Mouse (Mus musculus): ENCODE measurements at regions not wholly inside any gene's neighbourhood (a gene's known extent, or its start where the extent isn't known, plus 50 kb on each side); places are given as distances from the start of the nearest gene placed in this dataset.

DNA sequence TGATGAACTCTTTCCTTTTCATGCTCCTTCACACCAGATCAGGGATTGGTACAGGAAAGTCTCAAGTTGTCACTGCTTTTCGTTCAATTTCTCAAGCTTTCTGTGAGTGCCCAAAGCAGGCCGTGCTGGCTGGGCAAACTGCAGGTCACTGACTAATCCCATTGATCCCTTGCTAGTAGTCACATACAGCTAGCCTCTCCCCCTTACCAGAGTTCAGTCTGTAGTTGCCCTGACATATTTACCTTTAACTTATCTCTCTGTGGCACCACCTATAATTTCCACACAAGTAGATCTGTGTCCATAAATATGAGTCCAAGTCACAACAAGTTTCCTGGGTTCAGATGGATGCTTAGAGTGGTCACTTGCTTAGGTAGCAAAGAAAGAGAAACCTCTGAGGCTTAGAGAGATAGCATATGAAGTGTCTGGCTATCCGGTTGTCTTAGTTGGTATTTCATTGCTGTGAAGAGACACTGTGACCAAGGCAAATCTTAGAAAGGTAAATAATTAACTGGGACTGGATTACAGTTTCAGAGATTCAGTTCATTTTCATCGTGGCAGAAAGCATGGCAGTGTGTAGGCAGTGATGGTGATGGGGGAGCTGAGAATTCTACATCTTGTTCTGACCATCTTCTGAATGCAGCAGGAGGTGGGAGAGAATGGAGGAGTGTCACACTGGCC is 362.8 kb upstream of the Pcsk5 start:
- Histone ChIP-seq H3K9ac (replicated peaks; ENCODE audit: low read depth, low read length) (no peak overlapping the region), H3K4me2 (ENCODE audit: low read length) (no peak overlapping the region), H3K4me1 (replicated peaks; ENCODE audit: control insufficient read depth, insufficient read depth, low read length) (no peaks in the 10 kb centered on the region), H3K9me3 (ENCODE audit: control insufficient read depth, low read length) (no peaks in the 10 kb centered on the region), H3K27me3 (replicated peaks; ENCODE audit: control insufficient read depth, insufficient read depth, low read length) (no peaks in the 10 kb centered on the region), H3K27ac (ENCODE audit: low read length) (no peak overlapping the region), H3K36me3 (ENCODE audit: control insufficient read depth, insufficient read depth) (no peaks in the 10 kb centered on the region), H3K4me3 (replicated peaks; ENCODE audit: low read length) (no peak overlapping the region)
- WGBS = 79% methylated on average over 4 of the region's 4 CpGs
- ATAC-seq = no peak

DNA sequence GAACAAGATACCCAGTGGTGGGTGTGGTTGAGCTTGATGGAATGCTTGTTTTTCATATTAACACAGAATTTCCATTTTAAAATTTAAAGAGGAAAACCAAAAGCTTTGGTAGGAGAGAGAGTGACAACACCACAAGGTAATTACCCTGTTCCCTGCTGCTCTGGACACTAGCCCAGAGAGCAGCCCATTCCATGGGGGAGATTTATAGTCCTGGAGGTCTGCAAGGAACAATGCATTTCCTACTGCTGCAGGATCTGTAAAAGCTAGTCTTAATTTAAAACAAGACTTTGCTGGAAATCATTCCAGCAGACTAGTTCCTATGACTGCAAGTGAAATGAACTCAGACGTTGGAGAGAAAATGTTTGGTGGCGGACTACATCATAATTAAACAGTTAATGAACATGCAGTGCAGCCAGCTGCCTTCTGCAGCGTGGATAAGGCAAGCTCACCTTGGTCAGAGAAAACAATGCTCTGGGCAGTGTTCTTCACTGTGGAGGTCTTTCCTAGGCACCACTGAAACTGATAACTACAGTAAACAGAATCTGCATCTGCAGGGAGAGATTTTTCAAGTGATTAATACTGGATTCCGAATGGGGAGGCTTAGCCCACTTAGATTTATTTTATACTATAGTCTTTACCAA is 351.8 kb upstream of the Pcsk5 start:
- Histone ChIP-seq H3K27ac (ENCODE audit: low read length) (no peak overlapping the region), H3K4me3 (replicated peaks; ENCODE audit: low read length) (no peak overlapping the region), H3K9ac (replicated peaks; ENCODE audit: low read depth, low read length) (no peak overlapping the region), H3K9me3 (ENCODE audit: control insufficient read depth, low read length) (no peaks in the 10 kb centered on the region), H3K27me3 (replicated peaks; ENCODE audit: control insufficient read depth, insufficient read depth, low read length) (no peaks in the 10 kb centered on the region), H3K4me1 (replicated peaks; ENCODE audit: control insufficient read depth, insufficient read depth, low read length) (no peaks in the 10 kb centered on the region; the same call in 1 of the 2 replicates), H3K36me3 (ENCODE audit: control insufficient read depth, insufficient read depth) (no peaks in the 10 kb centered on the region), H3K4me2 (ENCODE audit: low read length) (no peak overlapping the region)
- 26% methylated on average over 4 of the region's 4 CpGs for WGBS
- no peak for ATAC-seq

DNA sequence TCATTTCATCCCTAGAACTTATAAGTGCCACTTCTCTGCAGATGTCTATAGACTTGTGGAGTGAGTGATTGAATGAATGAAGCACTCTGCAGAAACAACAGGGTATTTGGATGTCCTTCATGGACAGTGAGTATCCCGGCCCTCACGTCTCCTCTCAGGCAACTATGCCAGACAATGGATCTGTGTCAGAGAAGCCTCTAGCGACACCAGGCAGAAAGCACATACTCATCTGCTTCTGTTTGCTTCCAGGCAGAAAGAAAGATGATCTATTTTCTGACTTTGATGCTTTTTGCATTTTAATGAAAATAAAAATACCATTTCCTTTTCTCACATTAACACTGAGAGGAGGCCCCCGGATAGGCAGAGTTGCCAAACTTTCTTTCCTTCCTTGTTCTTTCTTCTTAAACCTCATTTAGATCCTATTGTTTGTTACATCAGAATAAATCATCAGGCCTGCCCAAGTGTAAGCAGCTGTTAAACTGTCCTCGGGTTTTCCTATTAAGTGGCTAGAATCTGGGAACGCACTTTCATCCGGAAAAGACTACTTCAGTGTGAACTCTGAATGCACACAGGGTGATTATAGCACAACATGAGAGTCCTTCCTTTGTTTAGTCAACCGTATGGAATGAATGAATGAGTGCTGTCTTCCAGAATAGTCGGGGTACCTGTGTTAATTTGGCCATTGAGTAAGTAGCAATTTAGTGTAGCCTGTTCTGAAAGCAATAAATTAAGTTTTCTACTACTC is 350.9 kb upstream of the Pcsk5 start:
- Histone ChIP-seq H3K27me3 (replicated peaks; ENCODE audit: control insufficient read depth, insufficient read depth, low read length) (no peaks in the 10 kb centered on the region), H3K4me2 (ENCODE audit: low read length) (no peak overlapping the region), H3K36me3 (ENCODE audit: control insufficient read depth, insufficient read depth) (no peaks in the 10 kb centered on the region), H3K4me3 (replicated peaks; ENCODE audit: low read length) (no peak overlapping the region), H3K4me1 (replicated peaks; ENCODE audit: control insufficient read depth, insufficient read depth, low read length) (no peaks in the 10 kb centered on the region; the same call in 1 of the 2 replicates), H3K27ac (ENCODE audit: low read length) (no peak overlapping the region), H3K9me3 (ENCODE audit: control insufficient read depth, low read length) (no peaks in the 10 kb centered on the region), H3K9ac (replicated peaks; ENCODE audit: low read depth, low read length) (no peak overlapping the region)
- ATAC-seq = no peak
- 19% methylated on average over 9 of the region's 9 CpGs for WGBS

DNA sequence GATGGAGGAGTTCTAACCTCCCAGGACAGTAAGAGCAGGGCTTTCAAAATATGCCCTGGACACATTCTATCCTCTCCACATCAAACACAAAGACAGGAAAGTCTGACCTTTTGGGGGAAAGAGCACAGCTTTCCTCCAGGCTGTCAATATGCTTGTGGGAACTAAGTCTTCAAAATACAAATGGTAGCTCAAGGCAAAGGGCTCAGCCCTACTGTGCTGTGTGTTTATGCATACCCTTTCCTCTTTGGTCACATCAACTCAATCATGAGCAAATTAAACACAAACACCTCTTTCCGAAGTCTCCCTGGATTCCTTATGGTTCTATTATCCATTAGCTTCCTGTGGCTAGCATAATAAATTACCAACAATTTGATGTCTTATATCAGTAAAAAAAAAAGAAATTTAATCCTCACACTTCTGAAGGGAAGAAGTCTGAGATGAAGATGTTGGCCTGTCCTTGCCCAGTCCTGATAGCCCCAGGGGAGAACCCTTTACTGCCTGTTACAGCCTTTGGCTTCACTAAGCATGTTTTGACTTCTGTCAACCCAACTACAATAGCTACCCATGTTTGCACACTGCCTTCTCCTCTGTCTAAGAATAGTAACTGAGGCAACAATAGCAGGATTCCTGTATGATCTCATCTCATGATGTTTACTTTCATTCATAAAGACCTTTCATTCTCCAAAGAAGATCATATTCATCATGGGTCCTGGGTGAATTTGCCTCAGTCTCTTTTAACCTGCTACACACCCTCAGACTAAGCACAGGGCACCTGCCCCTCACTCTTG is 348.5 kb upstream of the Pcsk5 start:
- H3K27me3 ChIP-seq (replicated peaks; ENCODE audit: control insufficient read depth, insufficient read depth, low read length) = no peaks in the 10 kb centered on the region
- WGBS = 82% methylated on average over 1 of the region's 1 CpGs
- ATAC-seq = no peak

DNA sequence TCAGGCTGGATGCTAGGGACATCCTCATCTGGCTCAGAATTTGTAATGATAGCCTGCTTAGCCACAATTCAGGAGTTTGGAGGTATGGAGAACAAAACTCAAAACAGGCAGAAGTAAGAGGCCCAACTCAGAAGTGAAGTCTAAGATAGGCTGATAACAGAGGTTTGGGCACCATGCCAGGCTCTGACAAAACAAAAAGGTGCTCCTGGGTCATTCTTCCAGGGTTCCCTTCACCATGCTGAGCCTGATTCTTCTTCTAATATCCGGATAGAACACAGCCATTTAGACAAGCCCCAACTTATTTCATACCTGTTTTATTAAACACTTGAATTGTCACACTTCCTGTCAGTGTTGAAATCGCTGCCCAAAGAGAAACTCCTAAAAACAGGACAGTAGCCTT is 347.8 kb upstream of the Pcsk5 start:
- Histone ChIP-seq H3K4me1 (replicated peaks; ENCODE audit: control insufficient read depth, insufficient read depth, low read length) (no peaks in the 10 kb centered on the region; the same call in 1 of the 2 replicates), H3K27me3 (replicated peaks; ENCODE audit: control insufficient read depth, insufficient read depth, low read length) (no peaks in the 10 kb centered on the region), H3K9ac (replicated peaks; ENCODE audit: low read depth, low read length) (no peak overlapping the region), H3K27ac (ENCODE audit: low read length) (no peak overlapping the region), H3K4me2 (ENCODE audit: low read length) (no peak overlapping the region), H3K4me3 (replicated peaks; ENCODE audit: low read length) (no peak overlapping the region), H3K9me3 (ENCODE audit: control insufficient read depth, low read length) (no peaks in the 10 kb centered on the region), H3K36me3 (ENCODE audit: control insufficient read depth, insufficient read depth) (no peaks in the 10 kb centered on the region)
- 83% methylated on average over 2 of the region's 2 CpGs for WGBS
- no peak for ATAC-seq

More for the DNA sequence above, 348.5 kb upstream of the Pcsk5 start:
- Histone ChIP-seq H3K36me3 (ENCODE audit: control insufficient read depth, insufficient read depth) (no peaks in the 10 kb centered on the region), H3K9ac (replicated peaks; ENCODE audit: low read depth, low read length) (no peak overlapping the region), H3K4me2 (ENCODE audit: low read length) (no peak overlapping the region), H3K4me1 (replicated peaks; ENCODE audit: control insufficient read depth, insufficient read depth, low read length) (no peaks in the 10 kb centered on the region; the same call in 1 of the 2 replicates), H3K4me3 (replicated peaks; ENCODE audit: low read length) (no peak overlapping the region), H3K27ac (ENCODE audit: low read length) (no peak overlapping the region), H3K9me3 (ENCODE audit: control insufficient read depth, low read length) (no peaks in the 10 kb centered on the region)

DNA sequence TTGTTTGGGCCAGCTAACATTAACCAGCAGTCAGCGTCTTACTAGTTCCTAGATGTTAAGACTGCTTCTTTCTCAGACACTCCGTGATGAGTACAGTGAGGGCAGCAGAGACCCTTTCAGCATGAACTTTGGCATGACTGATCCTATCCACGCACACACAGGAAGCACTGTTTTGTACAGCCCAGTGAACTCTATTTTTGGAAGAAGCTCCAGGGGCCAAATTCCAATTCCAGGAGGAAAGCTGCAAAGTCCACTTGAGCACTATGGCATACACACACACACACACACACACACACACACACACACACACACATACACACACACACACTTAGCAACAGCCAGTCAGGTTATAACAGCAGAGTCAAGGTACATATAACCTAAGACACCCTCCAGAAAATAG is 338.8 kb upstream of the Pcsk5 start:
- Histone ChIP-seq H3K4me1 (replicated peaks; ENCODE audit: control insufficient read depth, insufficient read depth, low read length) (no peaks in the 10 kb centered on the region), H3K9me3 (ENCODE audit: control insufficient read depth, low read length) (no peaks in the 10 kb centered on the region), H3K4me2 (ENCODE audit: low read length) (no peak overlapping the region), H3K4me3 (replicated peaks; ENCODE audit: low read length) (no peak overlapping the region), H3K9ac (replicated peaks; ENCODE audit: low read depth, low read length) (no peak overlapping the region), H3K27ac (ENCODE audit: low read length) (no peak overlapping the region), H3K27me3 (replicated peaks; ENCODE audit: control insufficient read depth, insufficient read depth, low read length) (no peaks in the 10 kb centered on the region), H3K36me3 (ENCODE audit: control insufficient read depth, insufficient read depth) (no peaks in the 10 kb centered on the region)
- 80% methylated on average over 3 of the region's 3 CpGs for WGBS
- no peak for ATAC-seq

DNA sequence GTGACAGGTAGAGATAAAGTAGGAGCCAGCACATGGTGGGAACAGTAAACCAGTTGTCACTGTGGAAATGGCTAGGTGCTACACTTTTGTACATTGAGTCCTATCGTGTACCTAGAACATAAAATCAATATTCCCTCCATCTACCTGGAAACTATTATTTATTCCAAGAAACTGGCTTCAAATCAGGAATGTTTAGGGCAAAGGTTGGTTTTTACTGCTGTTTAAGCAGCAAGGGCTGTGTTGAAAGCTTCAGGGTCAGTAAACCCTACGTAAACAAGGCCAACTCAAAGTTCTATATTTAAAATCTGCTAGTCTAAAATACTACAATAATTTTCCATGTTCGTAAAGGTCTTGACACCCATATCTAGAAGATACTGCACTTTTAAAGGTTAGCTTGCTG is 309.1 kb upstream of the Pcsk5 start:
- no peak for ATAC-seq
- no peaks in the 10 kb centered on the region for H3K4me1 ChIP-seq (replicated peaks; ENCODE audit: control insufficient read depth, insufficient read depth, low read length)
- H3K9ac ChIP-seq (replicated peaks; ENCODE audit: low read depth, low read length) = no peak overlapping the region
- no peaks in the 10 kb centered on the region for H3K27me3 ChIP-seq (replicated peaks; ENCODE audit: control insufficient read depth, insufficient read depth, low read length)
- no peak overlapping the region for H3K27ac ChIP-seq (ENCODE audit: low read length)
- WGBS = 94% methylated on average over 3 of the region's 3 CpGs
- H3K36me3 ChIP-seq (ENCODE audit: control insufficient read depth, insufficient read depth) = no peaks in the 10 kb centered on the region
- no peaks in the 10 kb centered on the region for H3K9me3 ChIP-seq (ENCODE audit: control insufficient read depth, low read length)
- no peak overlapping the region for H3K4me2 ChIP-seq (ENCODE audit: low read length)
- no peak overlapping the region for H3K4me3 ChIP-seq (replicated peaks; ENCODE audit: low read length)

DNA sequence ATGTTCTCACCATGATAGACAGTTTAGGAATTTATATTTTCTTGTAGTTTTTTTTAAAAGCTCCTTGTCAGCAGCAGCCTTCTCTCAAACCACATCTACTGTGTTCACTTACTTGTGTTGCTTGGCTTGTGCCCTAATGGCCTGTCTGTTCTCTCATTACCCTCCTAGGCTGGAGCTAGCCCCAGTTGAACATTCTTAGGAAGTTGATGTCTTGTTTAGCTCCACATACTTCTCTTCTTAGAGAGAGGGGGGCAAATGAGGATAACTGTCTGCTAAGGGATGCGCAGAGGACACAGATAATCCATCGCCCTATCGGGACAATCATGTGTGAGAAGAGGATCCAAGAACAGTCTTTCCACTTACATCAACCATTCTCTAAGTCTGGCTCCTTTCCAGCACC is 293.5 kb upstream of the Pcsk5 start:
- ATAC-seq = no peak
- no peak overlapping the region for H3K27ac ChIP-seq (ENCODE audit: low read length)
- H3K9ac ChIP-seq (replicated peaks; ENCODE audit: low read depth, low read length) = no peak overlapping the region
- WGBS = 95% methylated on average over 3 of the region's 3 CpGs
- no peak overlapping the region for H3K4me3 ChIP-seq (replicated peaks; ENCODE audit: low read length)
- no peaks in the 10 kb centered on the region for H3K36me3 ChIP-seq (ENCODE audit: control insufficient read depth, insufficient read depth)
- H3K4me1 ChIP-seq (replicated peaks; ENCODE audit: control insufficient read depth, insufficient read depth, low read length) = no peaks in the 10 kb centered on the region
- H3K27me3 ChIP-seq (replicated peaks; ENCODE audit: control insufficient read depth, insufficient read depth, low read length) = no peaks in the 10 kb centered on the region
- no peak overlapping the region for H3K4me2 ChIP-seq (ENCODE audit: low read length)
- no peaks in the 10 kb centered on the region for H3K9me3 ChIP-seq (ENCODE audit: control insufficient read depth, low read length)

DNA sequence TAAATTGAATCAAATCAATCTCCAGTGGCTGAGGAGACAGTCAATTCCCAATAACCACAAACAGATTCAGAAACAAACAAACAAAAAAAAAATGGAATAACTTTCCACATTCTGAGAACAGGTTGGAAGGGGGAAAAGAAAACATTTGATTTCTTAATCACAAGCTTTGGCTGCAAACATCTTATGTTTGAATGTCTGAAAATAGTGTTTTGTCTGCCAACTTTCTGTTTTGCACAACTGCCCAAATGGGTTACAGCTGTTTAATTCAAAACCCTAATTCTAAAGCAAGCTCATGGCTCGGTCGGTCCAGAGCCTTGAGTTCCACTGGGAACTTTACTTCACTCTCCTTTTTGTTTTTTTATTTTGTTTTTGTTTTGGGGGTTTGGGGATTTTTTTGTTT is 291.4 kb upstream of the Pcsk5 start:
- H3K27ac ChIP-seq (ENCODE audit: low read length) = no peak overlapping the region
- H3K4me1 ChIP-seq (replicated peaks; ENCODE audit: control insufficient read depth, insufficient read depth, low read length) = no peaks in the 10 kb centered on the region
- H3K36me3 ChIP-seq (ENCODE audit: control insufficient read depth, insufficient read depth) = no peaks in the 10 kb centered on the region
- no peak overlapping the region for H3K4me3 ChIP-seq (replicated peaks; ENCODE audit: low read length)
- H3K9ac ChIP-seq (replicated peaks; ENCODE audit: low read depth, low read length) = no peak overlapping the region
- no peak for ATAC-seq
- no peaks in the 10 kb centered on the region for H3K9me3 ChIP-seq (ENCODE audit: control insufficient read depth, low read length)
- 78% methylated on average over 2 of the region's 2 CpGs for WGBS
- no peak overlapping the region for H3K4me2 ChIP-seq (ENCODE audit: low read length)
- H3K27me3 ChIP-seq (replicated peaks; ENCODE audit: control insufficient read depth, insufficient read depth, low read length) = no peaks in the 10 kb centered on the region
